Mouse (Mus musculus) spleen, embryonic (tissue): ENCODE results near the gene Tmco1.

Experiments used
- CTCF ChIA-PET: fragments of 350-600 bp; sonication (Branson Sonifier 250); formaldehyde crosslinking; loops from one replicate; lab custom pipeline; 2022; lab: Charles Lee

Gene Tmco1

GRCm38 (mm10) chr1:167308261-167309054 is at the start of gene Tmco1:
Gene Tmco1 (plus strand): TSS chr1:167308378.
- CTCF ChIA-PET, result no interaction called here

GRCm38 (mm10) chr1:167259702-167260101 is 48.5 kb upstream of the Tmco1 start:
- CTCF ChIA-PET, result no interaction called here

- CTCF ChIA-PET, result no interaction called here
These were observed 46.4 kb upstream of the Tmco1 start for GRCm38 (mm10) chr1:167261750-167262149.

- CTCF ChIA-PET, result no interaction called here
These were observed 45.6 kb upstream of the Tmco1 start for GRCm38 (mm10) chr1:167262489-167263041.

- CTCF ChIA-PET, result no interaction called here
These were observed 42.8 kb upstream of the Tmco1 start for GRCm38 (mm10) chr1:167265366-167265765.

GRCm38 (mm10) chr1:167266720-167267119 is 41.5 kb upstream of the Tmco1 start:
- CTCF ChIA-PET, result no interaction called here

- CTCF ChIA-PET, result no interaction called here
These were observed 39.7 kb upstream of the Tmco1 start for GRCm38 (mm10) chr1:167268360-167269063.

GRCm38 (mm10) chr1:167269350-167269811 is 38.8 kb upstream of the Tmco1 start:
- CTCF ChIA-PET, result interaction anchor here (0.7 kb wide), 1 partner anchor 14 kb away, joined by 3 read pairs; no protein-coding TSS in a partner anchor

GRCm38 (mm10) chr1:167269856-167270270 is 38.3 kb upstream of the Tmco1 start:
- CTCF ChIA-PET, result interaction anchor here (0.7 kb wide), 1 partner anchor 13 kb away, joined by 3 read pairs; no protein-coding TSS in a partner anchor

GRCm38 (mm10) chr1:167270342-167271111 is 37.7 kb upstream of the Tmco1 start:
- CTCF ChIA-PET, result interaction anchor here (0.7 kb wide), 1 partner anchor 12 kb away, joined by 3 read pairs; no protein-coding TSS in a partner anchor

GRCm38 (mm10) chr1:167271304-167271703 is 36.9 kb upstream of the Tmco1 start:
- CTCF ChIA-PET, result no interaction called here

- CTCF ChIA-PET, result no interaction called here
These were observed 36.3 kb upstream of the Tmco1 start for GRCm38 (mm10) chr1:167271841-167272240.

GRCm38 (mm10) chr1:167273380-167274163 is 34.6 kb upstream of the Tmco1 start:
- CTCF ChIA-PET, result interaction anchor here (0.6 kb wide), 1 partner anchor 47 kb away, joined by 3 read pairs; no protein-coding TSS in a partner anchor

- CTCF ChIA-PET, result no interaction called here
These were observed 33.4 kb upstream of the Tmco1 start for GRCm38 (mm10) chr1:167274646-167275390.

- CTCF ChIA-PET, result no interaction called here
These were observed 29.8 kb upstream of the Tmco1 start for GRCm38 (mm10) chr1:167278395-167278794.

- CTCF ChIA-PET, result interaction anchor here (0.7 kb wide), 1 partner anchor 72 kb away, joined by 3 read pairs; no protein-coding TSS in a partner anchor
These were observed 28.9 kb upstream of the Tmco1 start for GRCm38 (mm10) chr1:167279160-167279715.

GRCm38 (mm10) chr1:167280061-167280460 is 28.1 kb upstream of the Tmco1 start:
- CTCF ChIA-PET, result interaction anchor here (0.6 kb wide), 1 partner anchor 890 kb away, joined by 6 read pairs; no protein-coding TSS in a partner anchor

GRCm38 (mm10) chr1:167282112-167282511 is 26.1 kb upstream of the Tmco1 start:
- CTCF ChIA-PET, result no interaction called here

- CTCF ChIA-PET, result interaction anchor here (0.5 kb wide), 1 partner anchor 13 kb away, joined by 3 read pairs; no protein-coding TSS in a partner anchor
These were observed 25.4 kb upstream of the Tmco1 start for GRCm38 (mm10) chr1:167282768-167283167.
